Mouse (Mus musculus) heart, postnatal 0 days (tissue): ENCODE measurements around the gene Cacna2d1. TPM values are rescaled to one million over a fixed set of nuclear protein-coding genes. Genes with fewer than 3 reads are reported as not detected.
A peak's percentile ranks its signal among the peaks of the same experiment; 100 is the strongest.

Experiments used
- ATAC-seq: fragments of 200-750 bp; cut with Nextera tagmentation; 2 replicates; pipeline ENCODE4 v1.8.0; 2017; ENCODE audit warnings: low read depth, moderate number of reproducible peaks, moderate library complexity; ENCODE audit not compliant: insufficient read depth
- DNase-seq: peaks from one replicate; pipeline ENCODE4 v3.0.0-alpha.2; 2016; ENCODE audit warnings: low spot score
- H3K27ac ChIP-seq: fragments of 300-500 bp; sonication (generic); 2 replicates; pipeline ENCODE4 v1.5.1; 2014; ENCODE audit warnings: low read depth, mild to moderate bottlenecking
- H3K27me3 ChIP-seq: fragments of 300-500 bp; sonication (generic); 2 replicates; pipeline ENCODE4 v1.6.1; 2014; ENCODE audit warnings: low read length, mixed read lengths; ENCODE audit not compliant: control insufficient read depth, insufficient read depth
- H3K36me3 ChIP-seq: fragments of 300-500 bp; sonication (generic); replicated peaks from 2 replicates; pipeline ENCODE4 v1.6.1; 2014; ENCODE audit warnings: low read length, mixed read lengths; ENCODE audit not compliant: control insufficient read depth, insufficient read depth
- H3K4me1 ChIP-seq: fragments of 300-500 bp; sonication (generic); 2 replicates; pipeline ENCODE4 v1.6.1; 2014; ENCODE audit warnings: antibody characterized with exemption; ENCODE audit not compliant: control insufficient read depth, insufficient read depth
- H3K4me2 ChIP-seq: fragments of 300-500 bp; sonication (generic); 2 replicates; pipeline ENCODE4 v1.6.1; 2014; ENCODE audit warnings: low read depth, mild to moderate bottlenecking, low read length, moderate library complexity
- H3K4me3 ChIP-seq: fragments of 300-500 bp; sonication (generic); 2 replicates; pipeline ENCODE4 v1.5.1; 2014; ENCODE audit warnings: low read depth, low read length
- H3K9ac ChIP-seq: fragments of 300-500 bp; sonication (generic); replicated peaks from 2 replicates; pipeline ENCODE4 v1.6.1; 2014; ENCODE audit warnings: low read depth, low read length, mixed read lengths
- H3K9me3 ChIP-seq: fragments of 300-500 bp; sonication (generic); replicated peaks from 2 replicates; pipeline ENCODE4 v1.6.1; 2016; ENCODE audit warnings: low read length; ENCODE audit not compliant: control insufficient read depth
- CTCF ChIP-seq: IDR thresholded peaks from 2 replicates; pipeline ENCODE4 v1.5.1; 2016; ENCODE audit warnings: antibody characterized with exemption, control low read depth, low read depth
- EP300 ChIP-seq: IDR thresholded peaks from 2 replicates; pipeline ENCODE4 v1.6.1; 2016; ENCODE audit warnings: antibody characterized with exemption, low read depth
- WGBS: fragments of 180-500 bp; shearing (Covaris S2); extraction: QIAGEN DNeasy Blood & Tissue Kit; methylation state at CpG from one replicate; pipeline ENCODE4 v1.1.7; 2014; 5-methylcytosine and 5-hydroxymethylcytosine counted together
- polyA plus RNA-seq: library from polyadenylated mRNA; unstranded; fragments of >200 nt; fragmentation: Nextera tagmentation; extraction: Ambion mirVana; gene quantifications from 2 replicates; pipeline ENCODE4 v1.2.1, GENCODE M21; 2015
- total RNA-seq: library from RNA; depleted of rRNA; stranded (reverse); fragments of >200 nt; gene quantifications from 2 replicates; pipeline ENCODE4 v1.2.3, GENCODE M21; 2014; ENCODE audit warnings: low replicate concordance; rRNA removed

Gene Cacna2d1
- total and polyA plus RNA-seq, 2 experiments from 2014 or later = 17.7 to 37.6 TPM

GRCm38 (mm10) chr5:16373966-16374365 is 439.5 kb downstream of the Cacna2d1 start:
- H3K4me1 ChIP-seq = no peaks in the 10 kb centered on the region
- H3K27me3 ChIP-seq = no peaks in the 10 kb centered on the region
- peaks cover 5% of the 10 kb centered on the region; the same call in 1 of the 2 replicates for H3K36me3 ChIP-seq
- H3K4me2 ChIP-seq = no peak overlapping the region
- DNase-seq (no peak), ATAC-seq (no peak)
- H3K9me3 ChIP-seq = no peaks in the 10 kb centered on the region
- H3K27ac ChIP-seq = no peak overlapping the region
- TF ChIP-seq EP300 = no peak
- TF ChIP-seq CTCF = no peak
- WGBS = 89% methylated on average over 4 of the region's 4 CpGs
- H3K4me3 ChIP-seq = no peak overlapping the region
- H3K9ac ChIP-seq = no peak overlapping the region

- Histone ChIP-seq H3K27ac (no peak overlapping the region), H3K36me3 (no peaks in the 10 kb centered on the region), H3K27me3 (no peaks in the 10 kb centered on the region), H3K4me2 (no peak overlapping the region), H3K9ac (no peak overlapping the region), H3K4me3 (no peak overlapping the region), H3K9me3 (no peaks in the 10 kb centered on the region), H3K4me1 (no peaks in the 10 kb centered on the region)
- TF ChIP-seq EP300 (no peak), CTCF (no peak)
- peak; percentile 34 for DNase-seq
- no peak for ATAC-seq
- 40% methylated on average over 3 of the region's 3 CpGs for WGBS
Observed at GRCm38 (mm10) chr5:16376329-16376908, 441.9 kb downstream of the Cacna2d1 start.

- ATAC-seq = no peak
Observed at GRCm38 (mm10) chr5:16410011-16410410, 475.5 kb downstream of the Cacna2d1 start.

GRCm38 (mm10) chr5:16414693-16415092 is 480.2 kb downstream of the Cacna2d1 start:
- DNase-seq (peak; percentile 25), ATAC-seq (peak; percentile 64)
- H3K27ac ChIP-seq = no peak overlapping the region
- no peak overlapping the region for H3K9ac ChIP-seq
- no peaks in the 10 kb centered on the region; the same call in 1 of the 2 replicates for H3K4me1 ChIP-seq
- no peak overlapping the region for H3K4me2 ChIP-seq
- no peak overlapping the region for H3K4me3 ChIP-seq
- H3K27me3 ChIP-seq = no peaks in the 10 kb centered on the region
- H3K36me3 ChIP-seq = no peaks in the 10 kb centered on the region
- no peaks in the 10 kb centered on the region for H3K9me3 ChIP-seq
- TF ChIP-seq EP300 (no peak), CTCF (no peak)

More at GRCm38 (mm10) chr5:16410011-16410410, 475.5 kb downstream of the Cacna2d1 start:
- DNase-seq = no peak
- WGBS = 47% methylated on average over 8 of the region's 8 CpGs
- H3K36me3 ChIP-seq = no peaks in the 10 kb centered on the region
- H3K9me3 ChIP-seq = no peaks in the 10 kb centered on the region
- no peaks in the 10 kb centered on the region; the same call in 1 of the 2 replicates for H3K4me1 ChIP-seq
- no peak overlapping the region for H3K4me2 ChIP-seq
- H3K9ac ChIP-seq = no peak overlapping the region
- H3K4me3 ChIP-seq = no peak overlapping the region
- no peak overlapping the region for H3K27ac ChIP-seq
- H3K27me3 ChIP-seq = no peaks in the 10 kb centered on the region
- TF ChIP-seq CTCF (no peak), EP300 (no peak)

- no peak for ATAC-seq
- no peaks in the 10 kb centered on the region for H3K36me3 ChIP-seq
- no peak overlapping the region for H3K9ac ChIP-seq
- no peak overlapping the region for H3K4me2 ChIP-seq
- no peak overlapping the region for H3K4me3 ChIP-seq
- H3K4me1 ChIP-seq = no peaks in the 10 kb centered on the region; the same call in 1 of the 2 replicates
- no peak for TF ChIP-seq EP300
- TF ChIP-seq CTCF = no peak
- H3K27ac ChIP-seq = no peak overlapping the region
- no peaks in the 10 kb centered on the region for H3K27me3 ChIP-seq
- no peak for DNase-seq
- H3K9me3 ChIP-seq = no peaks in the 10 kb centered on the region
- 32% methylated on average over 1 of the region's 1 CpGs for WGBS
Observed at GRCm38 (mm10) chr5:16417996-16418395, 483.5 kb downstream of the Cacna2d1 start.

- Histone ChIP-seq H3K27me3 (no peaks in the 10 kb centered on the region), H3K4me2 (no peak overlapping the region), H3K36me3 (no peaks in the 10 kb centered on the region), H3K4me3 (no peak overlapping the region), H3K4me1 (no peaks in the 10 kb centered on the region; the same call in 1 of the 2 replicates), H3K27ac (no peak overlapping the region), H3K9ac (no peak overlapping the region), H3K9me3 (no peaks in the 10 kb centered on the region)
- WGBS = 74% methylated on average over 3 of the region's 3 CpGs
- DNase-seq (no peak), ATAC-seq (no peak)
- no peak for TF ChIP-seq CTCF
- no peak for TF ChIP-seq EP300
Observed at GRCm38 (mm10) chr5:16418504-16418903, 484.0 kb downstream of the Cacna2d1 start.

Other genes with a start within 250 kb of the Cacna2d1 start
- not detected in 2 replicates for gene Speer4c, start 220.4 kb upstream of the Cacna2d1 start, total RNA-seq
- gene Speer4c, start 220.4 kb upstream of the Cacna2d1 start, polyA plus RNA-seq = 0.12 and 0.15 TPM in 2 replicates